Mouse (Mus musculus) erythroid progenitor cell, adult 5-6 weeks (primary cell): ENCODE data around the gene Bag6. TPM values are rescaled to one million over a fixed set of nuclear protein-coding genes. Genes with fewer than 3 reads are reported as not detected.
"Not testable (repeated sequence)": the region's sequence is repeated elsewhere in the genome, so short reads cannot be mapped to it uniquely, and the experiment has no call there.

Experiments
- ATAC-seq: replicated peaks from 2 replicates; pipeline ENCODE4 v1.8.0; 2016; ENCODE audit warnings: moderate number of reproducible peaks, mild to moderate bottlenecking, moderate TSS enrichment, inconsistent platforms; ENCODE audit not compliant: poor library complexity, low FRiP score, severe bottlenecking
- total RNA-seq, 2 experiments: library from RNA; stranded (forward) in 1 of 2; stranded (reverse) in 1 of 2; fragments of 150-400 nt in 1 of 2; fragments of 186-747, 209-891 nt in 1 of 2; gene quantifications; 2 replicates each; pipeline versions ENCODE4 v1.2.3 to v1.2.4; 2015 to 2017; ENCODE audit warnings: low replicate concordance in 2 of 2

Gene Bag6
- total RNA-seq, 2 experiments from 2014 or later, result 54.5 to 96.0 TPM

GRCm38 (mm10) chr17:35106522-35106921 lies 28.5 kb upstream of the Bag6 start:
- no peak for ATAC-seq

DNA sequence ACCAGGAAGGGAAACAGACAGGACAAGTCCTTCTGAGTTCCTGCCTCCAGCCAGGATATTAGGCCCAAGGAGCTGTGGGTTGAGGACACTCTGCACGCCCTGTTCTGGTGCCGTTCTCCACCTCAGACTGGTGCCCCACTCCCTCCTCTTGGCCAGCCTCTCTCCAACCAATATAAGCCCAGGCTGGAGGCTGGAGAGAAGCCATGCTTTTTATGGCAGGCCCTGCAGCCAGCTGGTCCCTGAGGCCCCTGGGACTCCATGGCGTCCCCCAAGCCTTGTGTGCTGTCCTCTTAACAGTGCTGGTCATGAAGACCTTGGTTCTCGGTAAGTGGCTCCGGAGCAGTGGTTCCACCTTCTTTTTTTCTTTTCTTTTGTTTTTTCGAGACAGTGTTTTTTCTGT lies 26.9 kb upstream of the Bag6 start, which contains the start of gene Ly6g5c:
Gene Ly6g5c (plus strand): TSS at position 183 of the 400 bp plus-strand sequence.
- no peak for ATAC-seq

DNA sequence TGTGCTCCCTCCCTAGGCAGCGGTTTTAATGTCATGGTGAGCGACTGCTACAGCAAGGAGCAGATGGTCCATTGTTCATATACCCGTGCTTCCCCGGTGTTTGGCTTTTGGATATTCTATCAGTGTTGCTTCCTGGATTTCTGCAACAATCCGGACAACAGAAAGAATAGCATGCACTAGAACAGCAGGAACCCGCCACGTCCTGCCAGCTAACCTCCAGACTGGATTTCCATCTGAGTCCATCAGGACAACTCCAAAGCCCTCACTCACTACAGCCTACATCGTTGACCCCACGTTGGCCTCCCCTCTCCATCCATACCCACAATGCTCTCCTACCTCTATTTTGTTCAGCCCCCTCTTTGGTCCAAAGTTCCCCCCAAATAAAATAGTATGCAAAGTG lies 23.2 kb upstream of the Bag6 start:
- no peak for ATAC-seq

GRCm38 (mm10) chr17:35115046-35116019 lies 19.6 kb upstream of the Bag6 start, which contains the start of gene Ly6g5b:
Gene Ly6g5b, minus strand, starts transcription at chr17:35115428.
- no peak for ATAC-seq

DNA sequence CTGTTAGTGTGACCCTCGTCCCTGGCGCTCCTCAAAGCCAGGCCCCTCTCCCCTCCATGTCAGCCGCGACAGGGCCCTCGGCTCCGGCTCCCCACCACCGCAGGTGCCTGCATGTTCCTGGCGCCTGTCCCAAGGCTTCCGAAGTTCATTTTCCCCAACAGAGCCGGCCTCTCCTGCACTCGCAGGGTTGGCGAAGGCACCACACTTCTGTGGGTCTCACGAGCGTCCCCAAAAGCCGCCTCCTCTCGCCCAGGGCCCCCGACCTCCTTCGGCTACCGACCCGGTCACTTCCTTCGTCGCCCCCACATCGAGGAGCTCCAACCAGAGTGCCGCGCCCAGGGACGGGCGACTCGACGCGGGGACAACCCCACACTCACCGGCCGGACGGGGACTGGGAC lies 14.2 kb upstream of the Bag6 start:
- ATAC-seq, result peak; percentile 52

DNA sequence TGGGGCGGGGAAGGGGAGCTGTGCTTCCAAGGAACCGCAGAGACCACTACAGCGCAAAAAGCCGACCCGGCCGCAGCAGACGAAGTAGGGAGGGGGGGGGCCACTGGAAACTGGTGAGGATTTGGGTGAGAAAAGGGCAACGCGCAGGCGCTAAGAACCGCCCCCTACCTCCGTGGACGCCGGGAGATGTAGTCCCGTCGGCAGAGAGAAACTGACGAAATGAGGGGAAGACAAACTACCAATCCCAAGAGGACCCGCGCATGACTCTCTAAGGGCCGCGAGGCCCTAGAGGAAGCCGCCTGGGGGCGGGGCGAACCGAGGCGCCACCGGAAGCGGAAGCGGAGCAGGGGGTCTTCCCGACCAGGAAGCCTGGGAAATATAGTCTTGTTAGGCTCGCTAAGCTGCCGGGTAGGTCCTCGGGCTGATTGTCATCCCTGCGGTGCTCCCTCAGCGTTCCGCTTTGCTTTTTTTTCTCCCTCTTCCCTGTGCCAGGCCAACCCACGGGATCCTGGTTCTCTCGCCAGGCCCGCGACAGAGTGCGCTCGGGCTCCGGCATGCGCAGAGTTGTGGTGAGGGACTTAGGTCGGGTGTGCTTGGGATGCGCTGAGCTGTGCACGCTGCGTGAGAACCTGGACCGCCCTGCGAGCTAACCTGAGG lies 13.7 kb upstream of the Bag6 start, which contains the start of gene Gpank1:
Gene Gpank1 (plus strand): TSS at position 313 of the 657 bp plus-strand sequence.
- ATAC-seq, result peak; percentile 93

DNA sequence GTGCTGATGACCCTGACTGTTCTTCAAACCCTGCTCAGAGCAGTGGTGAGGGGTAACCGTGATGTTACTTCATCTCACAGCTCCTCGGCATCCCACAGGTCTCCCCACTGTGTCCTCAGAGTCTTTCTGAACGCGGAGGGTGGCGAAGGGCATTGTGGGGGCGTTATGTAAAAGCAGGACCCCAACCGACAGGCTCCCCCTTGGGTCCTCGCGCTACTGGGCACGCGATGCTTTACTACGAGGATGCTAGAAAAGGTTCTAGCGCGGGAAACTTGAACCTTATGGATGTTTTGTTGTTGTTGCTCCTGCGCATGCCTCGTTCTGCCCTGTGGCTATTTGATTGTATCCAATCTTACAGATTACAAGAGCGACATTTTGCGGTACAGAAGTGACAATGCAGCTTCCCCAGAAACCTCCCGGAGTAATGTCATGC lies 13.1 kb upstream of the Bag6 start, which contains the start of gene Csnk2b:
Gene Csnk2b (minus strand): TSS at position 183 of the 433 bp plus-strand sequence.
- ATAC-seq, result 0 out of 2 replicates have a peak, but pooled peaks have one; percentile 0

DNA sequence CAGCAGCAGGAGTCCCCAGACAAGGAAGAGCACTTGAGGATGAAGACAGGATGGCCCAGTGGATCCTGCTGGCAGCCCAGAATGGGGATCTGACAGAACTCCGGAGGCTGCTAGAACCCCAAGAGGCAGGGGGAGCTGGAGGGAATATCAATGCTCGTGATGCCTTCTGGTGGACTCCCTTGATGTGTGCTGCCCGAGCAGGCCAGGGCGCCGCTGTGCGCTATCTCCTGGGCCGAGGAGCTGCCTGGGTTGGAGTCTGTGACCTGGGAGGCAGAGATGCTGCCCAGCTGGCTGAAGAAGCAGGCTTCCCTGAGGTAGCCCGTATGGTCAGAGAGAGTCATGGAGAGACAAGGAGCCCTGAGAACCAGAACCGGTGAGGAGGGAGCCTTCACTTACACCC lies 11.7 kb upstream of the Bag6 start:
- not testable (repeated sequence) for ATAC-seq

DNA sequence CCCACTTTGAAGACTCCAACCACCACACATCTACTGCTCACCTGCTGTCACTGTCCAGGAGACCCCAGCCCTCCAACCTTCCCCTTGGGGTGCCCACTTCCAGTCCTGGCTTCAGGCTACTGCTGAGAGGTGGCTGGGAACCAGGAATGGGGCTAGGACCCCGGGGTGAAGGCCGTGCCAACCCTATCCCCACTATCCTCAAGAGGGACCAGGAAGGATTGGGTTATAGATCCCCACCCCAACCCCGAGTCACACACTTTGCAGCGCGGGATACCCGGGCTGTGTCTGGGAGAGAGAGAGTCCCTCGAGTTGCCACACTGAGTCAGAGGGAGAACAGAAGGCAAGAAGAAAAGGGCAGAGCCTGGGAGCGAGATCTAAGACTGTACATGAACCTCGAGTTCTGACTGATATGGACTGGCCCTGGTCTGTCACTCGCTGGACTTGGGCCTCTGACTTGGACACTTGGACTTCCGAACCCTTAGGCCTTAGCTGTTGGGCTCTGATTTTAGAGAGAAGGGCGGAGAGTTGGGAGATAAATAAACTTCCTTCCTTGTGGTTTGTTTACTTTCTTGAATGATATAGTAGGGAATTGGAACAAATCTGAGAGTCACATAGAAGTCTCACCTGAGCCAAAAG lies 10.6 kb upstream of the Bag6 start:
- not testable (repeated sequence) for ATAC-seq

- no peak for ATAC-seq
These were observed 9.9 kb upstream of the Bag6 start for GRCm38 (mm10) chr17:35125081-35125480.

- no peak for ATAC-seq
These were observed 9.4 kb upstream of the Bag6 start for GRCm38 (mm10) chr17:35125578-35125977.

- ATAC-seq, result peak; percentile 80
These were observed 8.8 kb upstream of the Bag6 start, which contains the start of gene D17H6S53E for GRCm38 (mm10) chr17:35126206-35126611. Gene D17H6S53E, plus strand, starts transcription at chr17:35126373.

GRCm38 (mm10) chr17:35127017-35127416 lies 8.0 kb upstream of the Bag6 start:
- ATAC-seq, result no peak

GRCm38 (mm10) chr17:35128996-35129395 lies 6.0 kb upstream of the Bag6 start:
- no peak for ATAC-seq

- no peak for ATAC-seq
These were observed 3.9 kb upstream of the Bag6 start for GRCm38 (mm10) chr17:35131038-35131437.

DNA sequence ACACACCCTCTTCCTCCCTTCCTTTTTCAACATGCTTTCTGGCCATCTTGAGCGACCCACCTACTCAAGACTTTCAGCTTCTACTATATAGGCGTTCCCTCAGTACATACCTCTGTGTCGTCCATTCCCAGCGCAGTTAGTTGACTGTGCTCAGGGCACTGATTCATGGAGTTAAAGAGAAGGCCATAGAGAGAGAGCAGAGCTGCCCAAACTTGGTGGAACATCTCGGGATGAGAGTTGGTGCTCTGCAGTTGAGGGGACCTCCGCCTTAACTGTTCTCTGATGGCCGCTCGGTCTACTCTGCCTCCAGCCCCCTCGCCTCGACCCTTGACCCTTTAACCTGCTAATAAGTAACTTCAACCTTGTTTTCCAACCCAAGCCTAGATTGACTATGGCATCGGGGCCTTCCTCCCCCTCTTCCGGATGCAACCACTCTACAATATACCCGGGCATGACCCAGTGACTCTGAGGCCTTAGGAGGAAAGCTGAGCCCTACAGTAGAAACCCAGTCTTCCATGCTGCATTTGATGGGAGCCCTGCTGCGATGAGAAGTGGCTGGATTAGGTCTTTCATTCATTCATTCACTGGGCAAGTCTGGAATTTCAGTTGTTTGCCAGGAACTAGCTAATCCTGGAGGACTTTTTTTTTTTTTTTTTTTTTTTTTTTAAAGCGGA lies 3.3 kb upstream of the Bag6 start, which contains the start of gene Apom:
Gene Apom (minus strand): TSS at position 551 of the 674 bp plus-strand sequence.
- no peak for ATAC-seq

DNA sequence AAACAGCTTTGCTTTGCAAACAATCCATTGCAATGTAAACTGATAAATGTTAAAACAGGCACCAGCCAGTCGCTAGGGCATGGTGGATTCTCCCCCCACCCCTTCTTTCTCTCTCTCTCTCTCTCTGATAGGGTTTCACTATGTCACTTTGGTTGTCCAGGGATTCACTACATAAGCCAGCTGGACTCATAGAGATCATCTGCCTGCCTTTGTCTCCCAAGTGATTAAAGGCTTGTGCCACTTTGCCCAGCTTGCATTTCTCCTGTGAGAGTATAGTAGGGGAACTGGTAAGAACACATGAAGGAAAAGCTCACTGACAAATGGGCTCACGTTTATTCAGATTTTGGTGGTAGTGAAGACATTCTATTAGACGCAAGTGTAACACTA lies 2.8 kb upstream of the Bag6 start:
- ATAC-seq, result no peak

DNA sequence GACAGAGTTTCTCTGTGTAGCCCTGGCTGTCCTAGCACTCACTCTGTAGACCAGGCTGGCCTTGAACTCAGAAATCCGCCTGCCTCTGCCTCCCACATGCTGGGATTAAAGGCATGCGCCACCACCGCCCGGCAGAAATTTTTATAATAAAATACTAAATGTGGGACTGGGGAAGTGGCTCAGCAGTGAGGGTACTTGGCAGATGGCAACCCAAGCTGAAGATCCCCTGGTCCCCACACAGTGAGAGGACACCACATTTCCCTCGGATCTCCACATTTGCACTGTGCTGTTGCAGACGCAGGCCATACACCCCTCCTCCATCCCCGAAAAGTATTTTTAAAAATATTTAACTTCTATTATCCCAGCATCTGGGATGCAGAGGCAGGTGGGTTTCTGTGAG lies 1.5 kb upstream of the Bag6 start:
- no peak for ATAC-seq

- ATAC-seq, result peak; percentile 50
These were observed 778 bp downstream of the Bag6 start for GRCm38 (mm10) chr17:35135591-35136320.
